Mouse (Mus musculus) CH12.LX (cell line): ENCODE measurements around the gene Iqcf3.

Source experiments
- CTCF ChIP-seq, 2 experiments: IDR thresholded peaks in 1 of 2; conservative IDR thresholded peaks in 1 of 2; 2 replicates each; pipeline ENCODE4 v1.5.1; 2011 to 2012; ENCODE audit warnings: low read depth in 2 of 2, low read length in 2 of 2, improper control_type of control experiment in 1 of 2, inconsistent platforms in 1 of 2, mild to moderate bottlenecking in 1 of 2, moderate library complexity in 1 of 2
- HCFC1 ChIP-seq: IDR thresholded peaks from 2 replicates; pipeline ENCODE4 v1.6.1; 2012; ENCODE audit warnings: low read depth, mild to moderate bottlenecking, inconsistent platforms, low read length, improper control_type of control experiment
- ZC3H11A ChIP-seq: IDR thresholded peaks from 2 replicates; pipeline ENCODE4 v1.6.1; 2012; ENCODE audit warnings: low read depth, mild to moderate bottlenecking, inconsistent platforms, low read length, improper control_type of control experiment

GRCm38 (mm10) chr9:106610727-106611126 is 49.3 kb upstream of the Iqcf3 start:
- no peak for TF ChIP-seq ZC3H11A
- TF ChIP-seq HCFC1: no peak
- no peak for TF ChIP-seq CTCF (conservative IDR thresholded peaks at IDR 0.05 in 1 of 2, IDR thresholded peaks at IDR 0.05 in 1 of 2; ENCODE audit: low read depth in 2 of 2, low read length in 2 of 2)
